Comparison of ENCODE assay signal across 17 mouse cellular contexts in the genomic region with DNA sequence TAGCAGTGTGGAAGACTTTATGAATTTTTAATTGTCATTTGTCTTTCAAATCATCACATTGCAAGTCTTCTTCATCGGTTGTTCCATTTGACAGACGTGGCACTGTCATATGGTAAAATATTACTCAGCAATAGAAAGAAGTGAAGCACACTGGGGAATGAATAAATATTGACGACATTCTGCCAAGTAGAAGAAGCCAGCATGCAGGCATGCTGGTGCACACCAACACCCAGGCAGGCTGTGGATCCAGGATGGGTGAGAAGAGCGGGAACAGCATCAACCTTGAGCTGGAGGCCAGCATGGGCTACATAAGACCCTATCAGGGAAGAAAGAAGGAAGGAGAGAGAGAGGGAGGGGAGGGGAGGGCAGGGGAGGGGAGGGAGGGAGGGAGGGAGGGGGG.
"Had no signal": no experiment of that assay in that cellular context is flagged by ENCODE, and none has a peak within 500 bp of the region (broad histone marks: within the 10 kb centered on the region; RNA-seq: fewer than 3 reads in every experiment).

No protein-coding gene starts in this region.

- H3K27ac ChIP-seq: lung, embryonic 15.5 days; macrophage; midbrain, embryonic 13.5 days; midbrain, embryonic 15.5 days; neural tube, embryonic 12.5 days; stomach, embryonic 15.5 days; stomach, postnatal 0 days had no signal

- H3K36me3 ChIP-seq: lung, embryonic 15.5 days; midbrain, embryonic 13.5 days; midbrain, embryonic 15.5 days; neural tube, embryonic 12.5 days; stomach, embryonic 15.5 days had no signal

- H3K4me1 ChIP-seq: lung, embryonic 15.5 days; megakaryocyte, embryonic 14.5 days; midbrain, embryonic 13.5 days; midbrain, embryonic 15.5 days; stomach, embryonic 15.5 days had no signal

- H3K4me2 ChIP-seq: lung, embryonic 15.5 days; midbrain, embryonic 11.5 days; midbrain, embryonic 13.5 days; midbrain, embryonic 15.5 days; neural tube, embryonic 12.5 days; stomach, embryonic 15.5 days had no signal

- H3K27me3 ChIP-seq: lung, embryonic 15.5 days; megakaryocyte, embryonic 14.5 days; midbrain, embryonic 13.5 days; midbrain, embryonic 15.5 days; neural tube, embryonic 12.5 days; stomach, embryonic 15.5 days had no signal

- DNase-seq: lung, adult 2 months; lung, postnatal 14 days; lung, postnatal 36 days; right cerebral cortex, postnatal 14 days; thymus, adult 2 months; thymus, postnatal 25 days; thymus, postnatal 4 days had no signal

- H3K9ac ChIP-seq: lung, embryonic 15.5 days; midbrain, embryonic 13.5 days; midbrain, embryonic 15.5 days; neural tube, embryonic 12.5 days; stomach, embryonic 15.5 days had no signal

- H3K4me3 ChIP-seq: lung, embryonic 15.5 days; megakaryocyte, embryonic 14.5 days; midbrain, embryonic 13.5 days; midbrain, embryonic 15.5 days; neural tube, embryonic 12.5 days; stomach, embryonic 15.5 days had no signal

- H3K9me3 ChIP-seq: lung, embryonic 15.5 days; megakaryocyte, embryonic 14.5 days; midbrain, embryonic 13.5 days; midbrain, embryonic 15.5 days; neural tube, embryonic 12.5 days; stomach, embryonic 15.5 days had no signal

- ATAC-seq: lung, postnatal 0 days; midbrain, embryonic 13.5 days; midbrain, embryonic 15.5 days had no signal
